Mouse (Mus musculus): Measurements from ENCODE around the gene Dhcr7. TPM values are rescaled to one million over a fixed set of nuclear protein-coding genes. Genes with fewer than 3 reads are reported as not detected.

Gene Dhcr7
- total RNA-seq, 2 experiments from 2014 or later, result 13.2 to 29.4 TPM

DNA sequence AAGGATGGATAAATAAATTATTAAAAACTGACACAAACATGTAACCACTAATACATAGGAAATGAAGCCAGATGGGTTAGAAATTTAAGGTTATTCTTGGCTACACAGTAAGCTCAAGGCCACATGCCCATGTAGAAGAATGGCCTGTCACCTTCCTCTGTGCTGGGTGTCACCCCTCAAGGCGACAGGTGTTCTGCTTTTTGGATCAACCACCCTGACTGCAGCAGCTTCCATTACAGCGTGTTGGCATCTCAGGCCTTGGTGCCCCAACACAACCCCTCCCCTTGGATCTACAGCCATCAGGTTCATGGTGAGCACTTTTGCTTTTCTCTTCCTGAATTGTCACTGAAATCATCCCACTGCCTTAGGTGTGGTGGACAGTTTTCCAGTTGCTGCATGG, 9.7 kb downstream of the Dhcr7 start:
- no peak for ATAC-seq (replicated peaks; ENCODE audit: poor library complexity)

DNA sequence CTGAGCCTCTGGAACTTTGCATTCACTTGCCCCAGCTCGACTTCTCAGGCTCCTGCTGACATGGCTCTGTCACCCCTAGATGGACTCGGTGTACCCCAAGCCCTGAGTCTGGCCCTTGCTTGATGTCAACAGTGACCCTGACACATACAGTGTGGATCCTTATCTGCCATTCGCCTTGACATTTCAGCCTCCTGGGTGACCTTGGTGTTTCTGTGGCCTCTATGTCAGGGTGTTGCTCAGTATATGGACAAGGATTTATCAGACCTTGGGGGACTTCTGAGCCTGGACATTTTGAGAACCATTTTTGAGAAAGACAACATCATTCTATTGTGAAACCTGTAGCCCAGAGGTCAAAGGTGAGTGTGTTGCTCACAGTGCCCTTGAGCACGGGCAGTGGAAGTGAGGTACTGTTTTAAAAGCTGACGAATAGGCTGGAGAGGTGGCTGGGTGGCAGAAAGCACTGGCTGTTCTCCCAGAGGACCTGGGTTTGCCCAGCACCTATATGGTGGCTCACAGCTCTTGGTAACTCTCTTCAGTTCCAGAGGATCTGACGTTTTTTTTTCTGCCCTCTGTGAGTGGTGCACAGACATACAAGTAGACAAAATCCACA, 10.7 kb downstream of the Dhcr7 start:
- ATAC-seq (replicated peaks; ENCODE audit: poor library complexity), result no peak

DNA sequence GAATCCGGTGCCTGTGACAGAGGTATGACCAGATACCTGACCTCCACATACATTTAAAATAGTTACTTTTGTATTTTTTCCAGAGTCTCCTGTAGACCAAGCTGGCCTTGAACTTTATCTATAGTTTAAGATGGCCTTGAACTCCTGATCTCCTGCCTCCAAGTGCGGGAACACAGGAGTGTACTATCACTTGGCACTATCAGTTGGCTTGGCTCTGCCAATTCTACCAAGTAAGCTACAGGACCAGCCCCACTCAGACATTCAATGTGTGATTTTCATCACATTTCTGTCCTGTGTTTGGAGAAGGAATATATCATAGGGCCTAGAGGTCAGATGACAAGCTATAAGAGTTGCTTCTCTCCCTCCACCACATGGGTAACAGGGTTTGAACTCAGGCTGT, 11.4 kb downstream of the Dhcr7 start:
- no peak for ATAC-seq (replicated peaks; ENCODE audit: poor library complexity)

DNA sequence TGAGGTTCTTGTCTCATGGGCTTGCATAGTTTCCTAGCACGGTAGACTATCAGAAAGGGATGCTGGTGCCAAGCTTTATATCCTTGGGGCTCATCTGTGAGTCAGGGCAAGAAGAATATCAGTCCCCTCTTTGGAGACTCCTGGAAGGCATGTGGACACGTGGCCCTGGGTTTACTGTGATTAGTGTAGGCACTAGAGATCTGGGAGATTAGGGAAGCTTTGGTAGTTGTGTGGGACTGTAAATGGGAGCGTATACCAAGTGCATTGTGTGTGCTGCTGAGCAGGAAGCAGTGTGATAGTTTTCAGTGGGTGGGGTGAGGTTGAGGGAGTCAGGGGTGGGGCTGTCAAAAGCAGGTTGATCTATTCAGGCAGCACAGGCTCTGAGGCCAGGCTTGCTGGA, 12.0 kb downstream of the Dhcr7 start:
- ATAC-seq (replicated peaks; ENCODE audit: poor library complexity), result 0 out of 2 replicates have a peak, but pooled peaks have one; percentile 7

DNA sequence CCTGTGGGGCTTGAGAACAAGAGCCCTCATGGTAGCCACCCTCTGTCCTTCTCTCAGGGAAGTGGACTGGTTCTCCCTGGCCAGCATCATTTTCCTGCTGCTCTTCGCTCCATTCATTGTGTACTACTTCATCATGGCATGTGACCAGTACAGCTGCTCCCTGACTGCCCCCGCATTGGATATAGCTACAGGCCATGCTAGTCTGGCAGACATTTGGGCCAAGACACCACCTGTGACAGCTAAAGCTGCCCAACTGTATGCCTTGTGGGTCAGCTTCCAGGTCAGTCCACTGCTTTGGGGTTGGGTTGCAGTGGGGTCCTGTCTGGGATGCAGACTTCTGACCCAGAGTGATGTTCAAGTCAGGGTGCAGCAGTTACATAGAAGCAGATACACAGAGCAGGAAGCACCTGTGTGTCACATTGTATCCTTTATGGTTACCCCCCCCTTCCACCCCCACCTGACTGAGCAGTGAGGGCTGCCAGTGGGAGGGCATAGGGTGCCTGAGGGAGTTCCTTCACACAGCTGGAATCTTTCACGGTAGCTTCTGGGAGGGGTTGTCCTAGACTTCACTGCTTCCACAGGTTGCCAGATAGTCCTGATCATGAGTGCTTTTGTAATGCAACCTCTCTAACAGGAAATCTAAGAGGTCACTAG, 14.9 kb downstream of the Dhcr7 start:
- ATAC-seq (replicated peaks; ENCODE audit: poor library complexity), result no peak

DNA sequence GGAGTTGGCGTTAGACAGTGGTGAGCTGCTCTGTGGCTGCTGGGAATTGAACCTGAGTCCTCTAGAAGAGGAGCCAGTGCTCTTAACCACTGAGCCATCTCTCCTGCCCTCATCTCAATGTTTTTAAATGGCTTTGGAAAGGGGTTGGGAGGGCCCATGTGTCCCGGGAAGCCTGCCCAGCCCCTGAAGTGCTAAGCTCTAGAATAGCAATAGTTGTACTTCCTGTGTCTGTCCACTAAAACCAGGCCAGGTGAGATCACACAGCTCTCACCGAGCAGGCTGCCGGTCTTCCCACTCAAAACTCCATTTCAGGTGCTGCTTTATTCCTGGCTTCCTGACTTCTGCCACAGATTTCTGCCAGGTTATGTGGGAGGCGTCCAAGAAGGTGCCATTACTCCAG, 17.2 kb downstream of the Dhcr7 start:
- no peak for ATAC-seq (replicated peaks; ENCODE audit: poor library complexity)

GRCm38 (mm10) chr7:143841301-143841700, 18.4 kb downstream of the Dhcr7 start:
- no peak for ATAC-seq (replicated peaks; ENCODE audit: poor library complexity)

DNA sequence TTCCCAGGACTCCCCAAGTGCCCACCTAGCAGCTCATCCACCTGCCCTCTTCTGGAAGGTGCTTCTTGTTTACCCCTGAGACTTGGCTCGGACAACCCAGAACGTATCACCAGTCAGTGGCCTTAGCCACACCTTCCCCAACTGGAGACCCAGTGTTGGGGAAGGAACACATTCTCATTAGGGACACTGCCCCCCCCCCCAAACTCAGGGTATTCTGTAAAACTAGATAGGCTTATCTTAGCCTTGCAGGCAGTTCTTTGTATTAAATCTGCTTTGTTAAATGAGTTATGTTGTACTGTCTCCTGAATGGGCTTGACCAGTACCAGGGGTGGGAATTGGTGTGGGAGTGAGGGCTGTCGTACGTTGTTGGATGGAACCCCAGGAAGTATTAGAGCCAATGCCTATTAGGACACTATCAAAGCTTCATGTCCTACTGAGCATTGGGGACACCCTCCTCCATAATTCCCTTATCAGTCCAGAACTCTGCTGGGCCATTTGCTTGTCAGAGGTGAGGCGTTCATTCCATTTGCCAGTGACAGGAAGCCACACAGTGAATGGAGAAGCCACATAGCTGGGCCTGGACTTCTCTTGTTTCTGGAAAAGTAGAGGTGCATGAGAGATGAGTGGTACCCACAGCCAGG, 25.3 kb downstream of the Dhcr7 start:
- ATAC-seq (replicated peaks; ENCODE audit: poor library complexity), result peak; percentile 62

DNA sequence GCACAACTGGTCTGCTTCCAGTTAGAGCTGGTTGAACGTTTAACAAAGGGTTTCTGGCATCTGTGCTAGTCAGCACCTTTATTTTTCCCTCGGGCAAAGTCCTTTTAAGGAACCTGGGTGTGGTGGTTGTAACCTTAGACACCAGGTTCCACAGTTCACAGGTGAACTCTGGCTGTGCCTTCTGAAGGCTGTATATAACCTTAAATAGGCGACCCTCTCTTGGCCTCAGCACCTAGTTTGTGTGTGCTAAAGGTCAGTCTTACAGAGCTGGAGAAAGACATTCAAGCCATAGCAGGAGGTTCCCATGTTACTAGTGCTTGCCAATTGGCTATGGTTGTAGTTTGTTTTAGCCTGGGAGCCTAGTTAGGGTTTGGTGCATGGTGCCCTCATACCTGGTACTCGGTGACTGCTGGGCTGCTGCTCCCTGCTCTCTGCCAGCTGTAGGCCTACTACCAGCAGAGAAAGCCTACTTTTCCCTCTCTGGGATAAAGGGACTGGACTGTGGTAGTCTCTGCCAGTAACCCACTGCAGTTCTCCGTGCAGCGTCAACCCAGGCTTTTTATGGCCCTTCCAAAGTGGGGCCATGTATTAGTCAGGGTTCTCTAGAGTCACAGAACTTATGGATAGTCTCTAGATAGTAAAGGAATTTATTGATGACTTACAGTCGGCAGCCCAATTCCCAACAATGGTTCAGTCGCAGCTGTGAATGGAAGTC, 26.0 kb downstream of the Dhcr7 start:
- no peak for ATAC-seq (replicated peaks; ENCODE audit: poor library complexity)

GRCm38 (mm10) chr7:143866538-143866937, 43.6 kb downstream of the Dhcr7 start, which contains the start of gene Gm498:
Gene Gm498, plus strand, starts transcription at chr7:143866838.
- no peak for ATAC-seq (replicated peaks; ENCODE audit: poor library complexity)

- peak; percentile 48 for ATAC-seq (replicated peaks; ENCODE audit: poor library complexity)
Observed at GRCm38 (mm10) chr7:143868874-143869273, 45.9 kb downstream of the Dhcr7 start.

- ATAC-seq (replicated peaks; ENCODE audit: poor library complexity), result peak; percentile 74
Observed at GRCm38 (mm10) chr7:143883717-143884116, 60.8 kb downstream of the Dhcr7 start.

DNA sequence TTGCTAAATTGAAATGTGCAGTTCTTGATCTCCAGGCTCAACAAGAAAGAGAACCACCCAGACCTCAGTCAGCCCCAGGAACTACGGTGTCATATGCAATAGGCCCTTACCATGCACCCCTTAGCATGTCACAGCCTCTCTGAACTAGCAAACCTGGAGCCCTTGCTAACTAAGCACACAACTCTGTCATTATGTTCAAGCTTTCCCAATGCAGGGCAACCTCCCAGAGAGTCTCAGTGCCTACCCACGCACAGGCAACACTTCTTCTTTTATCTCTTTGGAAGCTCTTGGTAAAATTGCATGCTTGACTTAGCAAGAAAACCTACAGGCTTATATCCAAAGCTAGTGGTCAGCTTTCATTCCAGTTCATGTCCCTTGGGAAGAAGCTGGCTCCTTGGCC, 68.2 kb downstream of the Dhcr7 start:
- no peak for ATAC-seq (replicated peaks; ENCODE audit: poor library complexity)

GRCm38 (mm10) chr7:143892361-143892760, 69.4 kb downstream of the Dhcr7 start:
- no peak for ATAC-seq (replicated peaks; ENCODE audit: poor library complexity)

Other genes starting within 250 kb of the Dhcr7 start
- 40.3 and 55.4 TPM in 2 replicates for gene Cars, start 223.1 kb upstream of the Dhcr7 start, total RNA-seq (2015)
- 47.5 and 74.5 TPM in 2 replicates for gene Cars, start 223.1 kb upstream of the Dhcr7 start, total RNA-seq (2017)
- gene Tnfrsf26, start 194.4 kb upstream of the Dhcr7 start, total RNA-seq (2015), result 28.1 and 31.6 TPM in 2 replicates
- 20.1 and 20.5 TPM in 2 replicates for gene Tnfrsf26, start 194.4 kb upstream of the Dhcr7 start, total RNA-seq (2017)
- gene Tnfrsf22, start 173.5 kb upstream of the Dhcr7 start, total RNA-seq (2015), result 8.3 and 13.6 TPM in 2 replicates
- gene Tnfrsf22, start 173.5 kb upstream of the Dhcr7 start, total RNA-seq (2017), result 2.8 and 5.7 TPM in 2 replicates
- gene Tnfrsf23, start 137.3 kb upstream of the Dhcr7 start, total RNA-seq (2015), result 3.9 and 5.8 TPM in 2 replicates
- gene Tnfrsf23, start 137.3 kb upstream of the Dhcr7 start, total RNA-seq (2017), result 0.20 and 2.1 TPM in 2 replicates
- gene Osbpl5, start 66.2 kb upstream of the Dhcr7 start, total RNA-seq (2015), result 2.7 and 3.4 TPM in 2 replicates
- gene Osbpl5, start 66.2 kb upstream of the Dhcr7 start, total RNA-seq (2017), result 4.4 and 8.6 TPM in 2 replicates
- not detected in 2 replicates for gene Mrgprg, start 56.2 kb upstream of the Dhcr7 start, total RNA-seq (2015)
- not detected in 2 replicates for gene Mrgprg, start 56.2 kb upstream of the Dhcr7 start, total RNA-seq (2017)
- 1.3 and 2.9 TPM in 2 replicates for gene Mrgpre, start 38.6 kb upstream of the Dhcr7 start, total RNA-seq (2015)
- gene Mrgpre, start 38.6 kb upstream of the Dhcr7 start, total RNA-seq (2017), result 0.17 and 0.95 TPM in 2 replicates
- gene Nadsyn1, start 296 bp upstream of the Dhcr7 start, total RNA-seq (2015), result 4.4 and 7.1 TPM in 2 replicates
- gene Nadsyn1, start 296 bp upstream of the Dhcr7 start, total RNA-seq (2017), result 9.2 and 9.5 TPM in 2 replicates
- gene Gm498, start 43.7 kb downstream of the Dhcr7 start, total RNA-seq (2015), result not detected in 2 replicates
- not detected in 2 replicates for gene Gm498, start 43.7 kb downstream of the Dhcr7 start, total RNA-seq (2017)
- gene Shank2, start 178.8 kb downstream of the Dhcr7 start, total RNA-seq (2015), result not detected in 2 replicates
- not detected in 2 replicates for gene Shank2, start 178.8 kb downstream of the Dhcr7 start, total RNA-seq (2017)